Mouse (Mus musculus) left cerebral cortex, adult 2 months (tissue): ENCODE data around the gene Spink8. TPM values are rescaled to one million over a fixed set of nuclear protein-coding genes. Genes with fewer than 3 reads are reported as not detected.
A peak's percentile ranks its signal among the peaks of the same experiment; 100 is the strongest.

Source experiments
- DNase-seq, 2 experiments: peaks; one replicate each; pipeline ENCODE4 v3.0.0; 2021 to 2022; ENCODE audit warnings: low spot score in 2 of 2, mixed read lengths in 1 of 2; ENCODE audit errors: extremely low spot score in 1 of 2
- H3K27ac ChIP-seq: fragments of 200-600 bp; 2 replicates; pipeline ENCODE4 v1.8.1; 2022
- H3K4me3 ChIP-seq: fragments of 200-600 bp; 2 replicates; pipeline ENCODE4 v1.8.1; 2022
- CTCF ChIP-seq: fragments of 200-600 bp; IDR thresholded peaks from 2 replicates; pipeline ENCODE4 v1.8.1; 2022; ENCODE audit warnings: antibody characterized with exemption, mild to moderate bottlenecking, moderate library complexity
- intact Hi-C: fragments of 180-260 bp; cut with DNase I; formaldehyde crosslinking; loops from one replicate; pipeline ENCODE4 v1.15.1; 2025
- total RNA-seq, 2 experiments: library from RNA; stranded (reverse); gene quantifications; 2 replicates each; pipeline ENCODE4 v1.2.3; 2021

The Spink8 gene
- total RNA-seq, 2 experiments from 2014 or later: 2.6 to 3.4 TPM

DNA sequence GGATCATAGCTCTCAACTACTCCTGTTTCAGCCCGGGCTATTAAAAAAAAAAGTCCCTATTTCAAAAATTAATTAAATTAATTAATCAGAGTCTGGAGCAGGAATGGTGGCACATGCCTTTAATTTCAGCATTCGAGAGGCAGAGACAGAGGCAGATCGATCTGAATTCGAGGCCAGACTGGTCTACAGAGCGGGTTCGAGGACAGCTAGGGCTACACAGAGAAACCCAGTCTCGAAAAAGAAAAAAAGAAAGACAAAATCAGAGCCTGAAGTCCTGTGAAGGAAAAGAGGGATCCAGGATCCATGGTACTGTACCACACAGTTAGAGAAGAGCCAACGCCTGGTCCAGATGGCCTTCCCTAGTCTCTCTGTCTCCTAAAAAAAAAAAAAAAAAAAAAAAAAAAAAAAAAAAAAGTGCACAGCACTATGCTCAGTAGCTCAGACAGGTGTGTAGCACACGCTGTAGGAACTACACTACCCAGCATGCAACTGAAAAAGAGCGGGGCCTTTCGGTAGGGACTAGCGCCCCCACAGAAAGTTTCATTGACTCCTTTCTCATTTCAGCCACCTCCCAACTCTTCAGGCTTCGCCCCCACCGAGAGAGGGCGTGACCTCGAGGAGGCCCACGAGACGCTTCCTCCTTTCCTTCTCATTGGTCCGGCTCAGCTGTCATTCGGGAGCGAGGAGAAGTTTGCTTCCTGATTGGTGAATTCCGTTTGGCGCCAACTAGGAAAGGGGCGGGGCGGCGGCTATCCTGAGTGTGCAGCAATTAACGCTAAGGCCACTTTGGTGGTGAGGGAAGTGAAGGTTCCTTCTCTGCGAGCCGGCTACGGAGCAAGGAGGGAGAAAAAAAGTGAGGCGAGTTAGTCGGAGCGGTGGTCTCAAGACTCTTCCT is 63.0 kb downstream of the Spink8 start, which contains the start of gene Cdc25a:
TSS of gene Cdc25a (plus strand) at position 783 of the 895 bp plus-strand sequence.
- peak within 1 kb of the TSS; percentile 72 for H3K4me3 ChIP-seq
- TF ChIP-seq CTCF: peak; percentile 48
- DNase-seq: peak; percentile 93 to 94
- intact Hi-C loops: no loop called here
- H3K27ac ChIP-seq: peak within 1 kb of the TSS; percentile 70; the same call in 1 of the 2 replicates

DNA sequence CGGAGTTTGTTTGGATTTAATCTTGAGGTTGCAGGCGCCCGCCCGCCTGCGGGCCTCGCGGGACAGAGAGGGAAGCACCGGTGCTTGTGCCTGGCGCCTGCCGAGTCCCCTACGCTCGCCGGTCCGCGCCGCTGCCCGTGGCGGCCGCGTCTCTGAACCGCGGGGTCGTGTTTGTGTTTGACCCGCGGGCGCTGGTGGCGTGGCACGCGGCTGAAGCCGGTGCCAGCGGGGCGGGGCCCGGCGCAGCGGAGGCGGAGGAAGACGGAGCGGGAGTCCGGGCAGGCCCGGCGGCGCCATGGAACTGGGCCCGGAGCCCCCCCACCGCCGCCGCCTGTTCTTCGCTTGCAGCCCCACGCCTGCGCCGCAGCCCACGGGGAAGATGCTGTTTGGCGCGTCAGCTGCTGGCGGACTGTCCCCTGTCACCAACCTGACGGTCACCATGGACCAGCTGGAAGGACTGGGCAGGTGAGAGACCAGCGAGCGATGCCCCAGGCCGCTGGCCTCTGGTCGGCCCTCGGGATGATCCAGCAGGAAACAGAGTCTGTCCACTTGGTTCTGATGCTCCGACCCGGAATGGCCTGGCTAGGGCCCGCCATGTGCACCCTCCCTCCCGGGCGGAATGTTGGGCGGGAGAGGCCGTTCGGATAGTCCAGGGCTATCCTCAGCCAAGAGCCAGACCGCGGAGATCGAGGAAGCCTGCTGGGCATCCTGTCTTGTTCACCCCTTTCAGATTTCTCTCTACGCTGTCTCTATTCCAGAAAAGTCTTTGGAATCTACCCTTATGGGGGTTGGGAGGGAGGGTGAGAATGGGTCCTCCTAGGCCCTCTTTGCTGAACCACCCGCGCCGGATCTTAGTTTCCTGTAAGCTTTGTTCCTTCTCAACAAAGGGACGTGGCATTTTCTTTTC is 63.9 kb downstream of the Spink8 start:
- no peak for TF ChIP-seq CTCF
- DNase-seq: peak; percentile 50 to 56
- intact Hi-C loops: no loop called here
- H3K27ac ChIP-seq: peak overlapping the region; percentile 70; the same call in 1 of the 2 replicates
- H3K4me3 ChIP-seq: peak overlapping the region; percentile 72

Other genes starting within 250 kb of the Spink8 start
- gene Fbxw15, start 244.0 kb upstream of the Spink8 start, total RNA-seq: not detected
- gene Fbxw24, start 186.2 kb upstream of the Spink8 start, total RNA-seq: not detected
- not detected for gene Fbxw25, start 147.6 kb upstream of the Spink8 start, total RNA-seq
- not detected for gene Fbxw18, start 109.6 kb upstream of the Spink8 start, total RNA-seq
- not detected for gene Fbxw26, start 66.2 kb upstream of the Spink8 start, total RNA-seq
- gene Fbxw27, start 21.6 kb upstream of the Spink8 start, total RNA-seq: not detected
- gene Nme6, start 20.5 kb downstream of the Spink8 start, total RNA-seq: 10 to 100 TPM; 10.6 to 11.2 TPM
- gene Camp, start 37.3 kb downstream of the Spink8 start, total RNA-seq: not detected
- 1 to 10 TPM; 5.5 to 6.9 TPM for gene Cdc25a, start 63.3 kb downstream of the Spink8 start, total RNA-seq
- gene Map4, start 119.2 kb downstream of the Spink8 start, total RNA-seq: 100 to 1,000 TPM; 365 to 381 TPM